Mouse (Mus musculus) cerebellum, adult (tissue): ENCODE results near the gene Rtl6.

Experiments used
- ATAC-seq: cut with Nextera tagmentation; 2 replicates; pipeline ENCODE4 v1.9.2; 2017; ENCODE audit warnings: mild to moderate bottlenecking, moderate library complexity, mixed read lengths; ENCODE audit not compliant: insufficient number of reproducible peaks, low FRiP score, low TSS enrichment

Rtl6 gene

GRCm38 (mm10) chr15:84557189-84557921 is at the start of gene Rtl6:
Gene Rtl6, minus strand, starts transcription at chr15:84557823.
- peak; percentile 87 for ATAC-seq

- no peak for ATAC-seq
Measured at GRCm38 (mm10) chr15:84603267-84603963, 45.8 kb upstream of the Rtl6 start.

GRCm38 (mm10) chr15:84600977-84601595 is 43.5 kb upstream of the Rtl6 start:
- no peak for ATAC-seq

GRCm38 (mm10) chr15:84598911-84599310 is 41.3 kb upstream of the Rtl6 start:
- no peak for ATAC-seq

GRCm38 (mm10) chr15:84597816-84598215 is 40.2 kb upstream of the Rtl6 start:
- no peak for ATAC-seq

- ATAC-seq, result no peak
Measured at GRCm38 (mm10) chr15:84597021-84597420, 39.4 kb upstream of the Rtl6 start.

- no peak for ATAC-seq
Measured at GRCm38 (mm10) chr15:84595241-84595945, 37.8 kb upstream of the Rtl6 start.

GRCm38 (mm10) chr15:84593514-84593913 is 35.9 kb upstream of the Rtl6 start:
- no peak for ATAC-seq

- ATAC-seq, result no peak
Measured at GRCm38 (mm10) chr15:84592240-84592639, 34.6 kb upstream of the Rtl6 start.

GRCm38 (mm10) chr15:84591573-84592139 is 34.0 kb upstream of the Rtl6 start:
- no peak for ATAC-seq

GRCm38 (mm10) chr15:84588371-84588821 is 30.8 kb upstream of the Rtl6 start:
- no peak for ATAC-seq

GRCm38 (mm10) chr15:84578607-84579006 is 21.0 kb upstream of the Rtl6 start:
- no peak for ATAC-seq

GRCm38 (mm10) chr15:84577019-84577418 is 19.4 kb upstream of the Rtl6 start:
- no peak for ATAC-seq

GRCm38 (mm10) chr15:84566568-84567110 is 9.0 kb upstream of the Rtl6 start:
- ATAC-seq, result no peak

GRCm38 (mm10) chr15:84561501-84561900 is 3.9 kb upstream of the Rtl6 start:
- no peak for ATAC-seq

- ATAC-seq, result no peak
Measured at GRCm38 (mm10) chr15:84556674-84557073, 949 bp downstream of the Rtl6 start.

GRCm38 (mm10) chr15:84551065-84551464 is 6.6 kb downstream of the Rtl6 start:
- ATAC-seq, result no peak

GRCm38 (mm10) chr15:84549291-84549797 is 8.3 kb downstream of the Rtl6 start:
- ATAC-seq, result no peak

- no peak for ATAC-seq
Measured at GRCm38 (mm10) chr15:84546028-84546427, 11.6 kb downstream of the Rtl6 start.

- ATAC-seq, result no peak
Measured at GRCm38 (mm10) chr15:84541175-84541574, 16.4 kb downstream of the Rtl6 start.
